Mouse (Mus musculus) liver, adult 2 months (tissue): ENCODE results near the gene Top2a. TPM values are rescaled to one million over a fixed set of nuclear protein-coding genes. Genes with fewer than 3 reads are reported as not detected.
"Not testable (repeated sequence)": the region's sequence is repeated elsewhere in the genome, so short reads cannot be mapped to it uniquely, and the experiment has no call there.

Experiments
- DNase-seq: peaks from one replicate; pipeline ENCODE4 v3.0.0-alpha.2; 2011; ENCODE audit warnings: low read depth, low spot score; ENCODE audit errors: extremely low read depth
- H3K27ac ChIP-seq: fragments of 200-500 bp; replicated peaks from 2 replicates; pipeline ENCODE4 v1.5.1; 2012; ENCODE audit warnings: low read depth, mild to moderate bottlenecking, control low read depth, inconsistent platforms, low read length; ENCODE audit not compliant: insufficient read depth
- H3K27me3 ChIP-seq: fragments of 200-500 bp; 2 replicates; pipeline ENCODE4 v1.6.1; 2012; ENCODE audit warnings: mild to moderate bottlenecking, moderate library complexity, low read length, inconsistent platforms; ENCODE audit not compliant: control insufficient read depth, insufficient read depth
- H3K36me3 ChIP-seq: fragments of 200-500 bp; 2 replicates; pipeline ENCODE4 v1.6.1; 2012; ENCODE audit warnings: low read length, inconsistent platforms; ENCODE audit not compliant: control insufficient read depth, insufficient read depth
- H3K4me1 ChIP-seq: fragments of 200-500 bp; 2 replicates; pipeline ENCODE4 v1.6.1; 2011; ENCODE audit warnings: low read length; ENCODE audit not compliant: control insufficient read depth, insufficient read depth
- H3K4me3 ChIP-seq: fragments of 200-500 bp; 2 replicates; pipeline ENCODE4 v1.5.1; 2011; ENCODE audit warnings: low read depth, mild to moderate bottlenecking, control low read depth, low read length, moderate library complexity; ENCODE audit not compliant: insufficient read depth
- H3K79me2 ChIP-seq: fragments of 200-500 bp; 2 replicates; pipeline ENCODE4 v1.6.1; 2012; ENCODE audit warnings: inconsistent platforms, mild to moderate bottlenecking, low read length, moderate library complexity; ENCODE audit not compliant: control insufficient read depth, insufficient read depth
- H3K9ac ChIP-seq: fragments of 200-500 bp; 2 replicates; pipeline ENCODE4 v1.6.1; 2012; ENCODE audit warnings: low read depth, mild to moderate bottlenecking, control low read depth, inconsistent platforms, low read length
- CTCF ChIP-seq: fragments of 200-500 bp; IDR thresholded peaks from 2 replicates; pipeline ENCODE4 v1.5.1; 2011; ENCODE audit warnings: low read depth, low read length, control low read depth
- POLR2A ChIP-seq: fragments of 200-500 bp; IDR thresholded peaks from 2 replicates; pipeline ENCODE4 v1.6.1; 2011; ENCODE audit warnings: low read length, control low read depth; ENCODE audit not compliant: insufficient read depth; ENCODE audit errors: extremely low read depth
- WGBS: fragments of 180-500 bp; shearing (Covaris S2); methylation state at CpG from one replicate; pipeline ENCODE4 v1.1.7; 2018; 5-methylcytosine and 5-hydroxymethylcytosine counted together
- polyA plus RNA-seq: library from polyadenylated mRNA; depleted of rRNA; stranded (reverse); fragments of >200 nt; gene quantifications from 2 replicates; pipeline ENCODE4 v1.2.3, GENCODE M21; 2012
- total RNA-seq: library from RNA; depleted of rRNA; stranded (reverse); fragments of >200 nt; gene quantifications from 2 replicates; pipeline ENCODE4 v1.2.3, GENCODE M21; 2014

Top2a gene
- total and polyA plus RNA-seq, 2 experiments: 0.31 to 1.8 TPM

DNA sequence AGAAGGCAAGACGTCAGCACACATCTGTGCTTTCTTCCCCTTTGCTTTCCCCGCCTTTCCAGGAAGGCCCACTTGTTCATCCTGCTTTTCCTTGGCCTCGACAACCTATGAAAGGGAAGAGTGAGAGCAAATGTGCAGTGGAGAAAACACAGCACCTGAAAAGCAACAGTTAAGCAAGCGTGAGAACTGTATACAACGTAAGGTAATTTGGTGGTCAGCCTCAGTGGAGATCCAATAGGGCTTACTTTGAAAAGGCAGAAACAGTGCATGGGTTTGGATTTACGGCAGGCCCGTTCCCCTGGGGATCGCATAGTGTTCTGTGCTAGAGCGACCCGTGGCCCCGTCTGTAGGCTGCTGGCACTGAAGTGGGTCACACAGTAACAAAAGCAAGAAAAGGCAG, 24.7 kb downstream of the Top2a start:
- Histone ChIP-seq H3K27me3 (no peaks in the 10 kb centered on the region), H3K9ac (no peak overlapping the region), H3K4me3 (no peak overlapping the region), H3K79me2 (no peaks in the 10 kb centered on the region), H3K36me3 (no peaks in the 10 kb centered on the region), H3K27ac (no peak overlapping the region), H3K4me1 (no peaks in the 10 kb centered on the region)
- 97% methylated on average over 11 of the region's 11 CpGs for WGBS
- TF ChIP-seq CTCF: no peak
- no peak for DNase-seq

DNA sequence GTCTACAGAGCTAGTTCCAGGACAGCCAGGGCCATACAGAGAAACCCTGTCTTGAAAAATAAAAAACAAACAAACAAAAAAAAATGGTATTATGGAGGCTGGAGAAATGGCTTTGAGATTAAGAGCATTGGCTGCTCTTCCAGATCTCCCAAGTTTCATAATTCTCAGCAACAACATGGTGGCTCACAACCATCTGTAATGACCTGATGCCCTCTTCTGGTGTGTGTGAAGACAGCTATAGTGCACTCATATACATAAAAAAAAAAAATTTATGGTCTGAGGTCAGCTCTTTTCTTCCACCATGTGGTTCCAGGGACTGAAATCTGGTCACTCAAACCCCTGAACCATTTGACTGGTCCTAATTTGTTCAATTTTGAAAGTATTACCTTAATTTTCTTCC, 25.2 kb downstream of the Top2a start:
- no peak for TF ChIP-seq POLR2A
- TF ChIP-seq CTCF: no peak
- no peak for DNase-seq
- Histone ChIP-seq H3K79me2 (no peaks in the 10 kb centered on the region), H3K36me3 (no peaks in the 10 kb centered on the region), H3K27ac (no peak overlapping the region), H3K4me1 (no peaks in the 10 kb centered on the region), H3K27me3 (no peaks in the 10 kb centered on the region), H3K4me3 (no peak overlapping the region), H3K9ac (no peak overlapping the region)

DNA sequence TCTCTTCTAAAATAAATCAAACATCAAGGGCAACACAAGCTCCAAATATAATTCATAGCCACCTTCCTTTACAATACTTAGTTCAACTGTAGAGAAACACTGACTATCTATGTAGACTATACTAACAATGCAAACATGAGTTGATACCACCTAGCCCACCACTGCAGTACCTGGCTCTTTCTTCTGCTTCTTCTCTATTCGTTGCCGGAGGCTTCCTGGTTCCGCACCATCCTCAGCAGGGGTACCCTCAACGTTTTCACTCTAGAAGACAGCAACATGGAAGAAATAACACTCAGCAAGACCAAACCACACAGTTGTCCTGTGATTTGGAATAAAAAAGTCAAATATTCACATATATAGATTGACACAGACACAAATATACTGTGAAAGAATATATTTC, 26.3 kb downstream of the Top2a start:
- no peak for DNase-seq
- H3K27me3 ChIP-seq: no peaks in the 10 kb centered on the region
- H3K79me2 ChIP-seq: no peaks in the 10 kb centered on the region
- H3K4me1 ChIP-seq: no peaks in the 10 kb centered on the region
- no peaks in the 10 kb centered on the region for H3K36me3 ChIP-seq
- H3K27ac ChIP-seq: no peak overlapping the region
- 91% methylated on average over 4 of the region's 4 CpGs for WGBS
- no peak overlapping the region for H3K9ac ChIP-seq
- no peak overlapping the region for H3K4me3 ChIP-seq
- TF ChIP-seq POLR2A (no peak), CTCF (no peak)

DNA sequence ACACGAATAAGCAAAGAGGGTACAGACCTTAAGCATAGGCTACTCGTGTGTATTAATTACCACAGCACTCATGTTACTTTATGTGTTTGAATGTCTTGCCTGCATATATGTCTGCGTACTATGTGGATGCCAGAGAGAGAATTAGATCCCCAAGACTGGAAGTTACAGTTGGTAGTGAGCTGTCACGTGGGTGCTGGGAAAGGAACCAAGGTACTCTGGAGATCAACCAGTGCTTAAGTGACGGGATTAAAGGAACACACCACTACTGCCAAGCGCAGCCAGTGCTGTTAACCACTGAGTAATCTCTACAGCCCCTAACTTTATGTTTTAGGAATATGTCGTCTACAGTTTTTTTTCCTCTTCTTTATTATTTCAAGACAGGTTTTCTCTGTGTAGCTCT, 28.0 kb downstream of the Top2a start:
- TF ChIP-seq CTCF (no peak), POLR2A (no peak)
- Histone ChIP-seq H3K36me3 (no peaks in the 10 kb centered on the region), H3K4me3 (no peak overlapping the region), H3K27me3 (no peaks in the 10 kb centered on the region), H3K9ac (no peak overlapping the region), H3K27ac (no peak overlapping the region), H3K4me1 (no peaks in the 10 kb centered on the region), H3K79me2 (no peaks in the 10 kb centered on the region)
- 98% methylated on average over 7 of the region's 7 CpGs for WGBS
- no peak for DNase-seq

DNA sequence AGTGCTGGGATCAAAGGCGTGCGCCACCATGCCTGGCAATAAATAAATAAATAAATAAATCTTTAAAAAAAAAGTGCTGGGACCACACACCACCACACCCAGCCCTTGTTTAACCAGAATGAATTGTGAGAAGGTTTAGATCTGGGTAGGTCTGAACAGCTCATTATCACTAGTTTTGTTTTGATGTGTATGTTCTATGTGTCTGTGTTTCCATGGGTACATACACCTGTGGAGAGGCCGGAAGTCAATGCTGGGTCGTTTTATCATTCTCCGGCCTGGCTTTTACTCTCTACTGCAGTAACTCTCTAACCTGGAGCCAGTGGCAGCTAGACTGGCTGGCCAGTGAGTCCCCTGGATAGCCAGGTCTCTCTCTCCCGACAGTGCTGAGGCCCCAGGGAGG, 33.1 kb downstream of the Top2a start:
- WGBS: 94% methylated on average over 6 of the region's 6 CpGs
- TF ChIP-seq POLR2A: no peak
- TF ChIP-seq CTCF: no peak
- no peaks in the 10 kb centered on the region for H3K79me2 ChIP-seq
- no peak overlapping the region for H3K27ac ChIP-seq
- H3K27me3 ChIP-seq: no peaks in the 10 kb centered on the region
- H3K9ac ChIP-seq: no peak overlapping the region
- DNase-seq: no peak
- H3K4me1 ChIP-seq: no peaks in the 10 kb centered on the region
- no peak overlapping the region for H3K4me3 ChIP-seq
- no peaks in the 10 kb centered on the region for H3K36me3 ChIP-seq

DNA sequence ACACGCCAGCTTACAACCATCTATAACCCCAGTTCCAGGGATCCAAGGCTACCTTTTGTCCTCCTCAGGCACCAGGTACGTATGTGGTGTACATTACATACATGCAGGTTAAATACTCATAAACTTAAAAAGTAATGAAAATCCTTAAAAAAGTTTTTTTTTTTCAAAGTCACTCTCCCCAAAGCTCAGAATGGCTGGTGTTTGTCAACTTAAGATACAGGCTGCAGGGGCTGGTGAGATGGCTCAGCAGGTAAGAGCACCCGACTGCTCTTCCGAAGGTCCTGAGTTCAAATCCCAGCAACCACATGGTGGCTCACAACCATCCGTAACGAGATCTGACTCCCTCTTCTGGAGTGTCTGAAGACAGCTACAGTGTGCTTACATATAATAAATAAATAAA, 35.7 kb downstream of the Top2a start:
- not testable (repeated sequence) for H3K27ac ChIP-seq, H3K36me3 ChIP-seq, H3K9ac ChIP-seq, H3K79me2 ChIP-seq, H3K4me3 ChIP-seq, H3K4me1 ChIP-seq, H3K27me3 ChIP-seq, DNase-seq
- 96% methylated on average over 6 of the region's 6 CpGs for WGBS

DNA sequence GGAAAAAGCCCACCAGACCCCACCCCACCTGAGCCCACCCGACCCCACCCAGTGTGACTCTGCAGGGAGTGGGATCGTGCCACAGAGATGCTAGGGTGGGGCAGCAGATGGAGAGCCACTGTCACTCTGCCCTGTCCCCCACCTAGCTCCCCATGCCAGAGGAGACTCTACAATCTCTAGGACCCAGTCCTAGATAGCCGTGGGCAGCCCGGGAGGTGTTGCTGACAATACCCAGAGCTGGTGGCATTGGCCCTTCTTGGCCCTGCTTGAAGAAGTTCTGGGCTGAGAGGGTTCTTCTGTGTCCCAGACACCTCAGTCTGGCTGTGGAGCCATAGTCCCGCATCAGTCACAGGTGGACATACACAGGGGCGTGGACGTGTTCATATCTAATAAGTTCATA, 38.4 kb downstream of the Top2a start:
- H3K4me3 ChIP-seq: no peak overlapping the region
- no peak overlapping the region for H3K9ac ChIP-seq
- TF ChIP-seq POLR2A (no peak), CTCF (no peak)
- H3K4me1 ChIP-seq: 0 out of 2 replicates have a peak, but pooled peaks cover 2% of the 10 kb centered on the region
- 90% methylated on average over 7 of the region's 7 CpGs for WGBS
- no peak overlapping the region for H3K27ac ChIP-seq
- H3K27me3 ChIP-seq: 0 out of 2 replicates have a peak, but pooled peaks cover 4% of the 10 kb centered on the region
- H3K36me3 ChIP-seq: no peaks in the 10 kb centered on the region
- H3K79me2 ChIP-seq: no peaks in the 10 kb centered on the region
- no peak for DNase-seq
